Mouse (Mus musculus): ENCODE measurements around the gene Dars2. TPM values are rescaled to one million over a fixed set of nuclear protein-coding genes. Genes with fewer than 3 reads are reported as not detected.

Gene Dars2
- polyA plus RNA-seq, 1 experiment from 2014 or later, result 30.8 TPM

DNA sequence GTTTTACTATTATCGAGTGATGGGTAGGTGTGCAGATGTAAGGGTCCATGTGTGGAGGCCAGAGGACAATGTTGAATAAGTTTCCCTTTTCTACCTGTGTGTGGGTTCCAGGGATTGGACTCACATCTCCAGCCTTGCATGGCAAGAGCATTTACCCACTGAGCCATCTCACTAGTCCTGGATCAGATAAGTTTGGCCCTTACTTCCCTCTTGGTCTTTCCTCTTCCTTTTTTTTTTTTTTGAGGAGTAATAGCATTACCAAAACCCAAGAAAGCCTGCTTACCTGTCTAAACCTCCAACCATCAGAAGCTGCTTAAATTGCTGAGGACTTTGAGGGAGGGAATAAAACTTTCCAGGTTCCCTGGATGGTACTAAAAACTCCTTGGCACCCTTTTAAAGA is 13.3 kb downstream of the Dars2 start:
- Histone ChIP-seq H3K9ac (ENCODE audit: low read length) (no peak overlapping the region), H3K27ac (ENCODE audit: low read length) (no peak overlapping the region), H3K4me3 (ENCODE audit: low read length) (no peak overlapping the region), H3K27me3 (ENCODE audit: control insufficient read depth, insufficient read depth, low read depth, low read length) (no peaks in the 10 kb centered on the region), H3K36me3 (ENCODE audit: control insufficient read depth, insufficient read depth, low read length) (peaks cover 9% of the 10 kb centered on the region), H3K9me3 (ENCODE audit: control insufficient read depth, low read length) (no peaks in the 10 kb centered on the region), H3K4me2 (ENCODE audit: low read depth, low read length) (no peak overlapping the region), H3K4me1 (replicated peaks; ENCODE audit: control insufficient read depth, insufficient read depth, low read length) (no peaks in the 10 kb centered on the region)
- 91% methylated on average over 1 of the region's 1 CpGs for WGBS
- ATAC-seq (ENCODE audit: low read depth), result no peak

DNA sequence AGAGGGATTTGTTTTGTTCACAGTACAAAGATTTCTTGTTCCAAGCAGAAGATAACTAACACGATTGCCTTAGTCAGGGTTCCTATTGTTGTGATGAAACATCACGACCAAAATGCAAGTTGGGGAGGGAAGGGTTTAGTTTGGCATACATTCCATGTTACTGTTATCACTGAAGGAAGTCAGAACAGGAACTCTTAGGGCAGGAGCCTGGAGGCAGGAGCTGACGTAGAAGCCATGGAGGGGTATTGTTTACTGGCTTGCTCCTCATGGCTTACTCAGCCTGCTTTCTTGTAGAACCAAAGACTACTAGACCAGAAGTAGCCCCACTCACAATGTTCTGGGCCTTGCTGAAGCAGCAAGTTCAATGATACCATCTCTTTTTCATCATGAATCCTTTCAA is 23.5 kb downstream of the Dars2 start:
- Histone ChIP-seq H3K4me1 (replicated peaks; ENCODE audit: control insufficient read depth, insufficient read depth, low read length) (no peaks in the 10 kb centered on the region), H3K4me2 (ENCODE audit: low read depth, low read length) (no peak overlapping the region), H3K4me3 (ENCODE audit: low read length) (no peak overlapping the region), H3K27ac (ENCODE audit: low read length) (no peak overlapping the region), H3K9me3 (ENCODE audit: control insufficient read depth, low read length) (no peaks in the 10 kb centered on the region), H3K36me3 (ENCODE audit: control insufficient read depth, insufficient read depth, low read length) (peaks cover 6% of the 10 kb centered on the region; the same call in 1 of the 2 replicates), H3K27me3 (ENCODE audit: control insufficient read depth, insufficient read depth, low read depth, low read length) (no peaks in the 10 kb centered on the region), H3K9ac (ENCODE audit: low read length) (no peak overlapping the region)
- ATAC-seq (ENCODE audit: low read depth), result no peak
- 81% methylated on average over 3 of the region's 3 CpGs for WGBS

DNA sequence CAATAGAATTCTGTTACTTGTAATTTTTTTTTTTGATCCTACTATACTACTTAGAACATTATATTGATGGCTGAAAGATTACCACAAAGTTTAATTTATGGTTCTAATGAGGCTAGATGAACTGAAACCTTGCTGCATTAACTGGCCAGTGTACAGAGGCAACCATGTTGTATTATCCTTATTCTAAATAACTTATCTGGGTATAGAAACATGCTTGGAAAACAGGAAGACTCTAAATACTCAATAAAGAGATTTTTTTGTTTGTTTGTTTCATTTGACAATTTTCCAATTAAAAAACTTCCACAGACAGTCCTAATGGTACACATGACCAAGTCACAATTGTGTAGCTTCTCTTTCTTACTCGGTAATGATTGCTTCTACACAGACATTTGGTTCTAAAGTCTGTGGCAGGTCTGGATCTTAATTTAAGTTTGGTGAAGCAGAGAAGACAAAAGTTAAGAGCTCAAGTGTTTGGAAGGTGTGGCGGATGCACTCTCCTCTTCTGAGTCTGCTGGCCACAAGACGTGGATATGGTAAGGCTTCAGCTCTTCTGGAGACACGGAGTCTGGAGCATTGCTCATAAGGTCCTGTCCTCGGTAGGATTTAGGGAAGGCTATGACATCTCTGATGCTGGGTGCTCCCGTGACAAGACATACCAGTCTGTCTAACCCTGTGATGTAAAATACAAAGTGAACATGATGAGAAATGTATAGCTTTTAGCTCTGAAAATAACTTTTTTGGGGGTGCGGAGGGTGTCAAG is 29.0 kb downstream of the Dars2 start:
- H3K4me2 ChIP-seq (ENCODE audit: low read depth, low read length), result no peak overlapping the region
- no peaks in the 10 kb centered on the region for H3K9me3 ChIP-seq (ENCODE audit: control insufficient read depth, low read length)
- H3K36me3 ChIP-seq (ENCODE audit: control insufficient read depth, insufficient read depth, low read length), result peaks cover 29% of the 10 kb centered on the region
- H3K4me3 ChIP-seq (ENCODE audit: low read length), result no peak overlapping the region
- 80% methylated on average over 7 of the region's 7 CpGs for WGBS
- H3K9ac ChIP-seq (ENCODE audit: low read length), result no peak overlapping the region
- peaks cover 11% of the 10 kb centered on the region for H3K4me1 ChIP-seq (replicated peaks; ENCODE audit: control insufficient read depth, insufficient read depth, low read length)
- no peak for ATAC-seq (ENCODE audit: low read depth)
- no peak overlapping the region; the same call in 1 of the 2 replicates for H3K27ac ChIP-seq (ENCODE audit: low read length)
- no peaks in the 10 kb centered on the region for H3K27me3 ChIP-seq (ENCODE audit: control insufficient read depth, insufficient read depth, low read depth, low read length)

DNA sequence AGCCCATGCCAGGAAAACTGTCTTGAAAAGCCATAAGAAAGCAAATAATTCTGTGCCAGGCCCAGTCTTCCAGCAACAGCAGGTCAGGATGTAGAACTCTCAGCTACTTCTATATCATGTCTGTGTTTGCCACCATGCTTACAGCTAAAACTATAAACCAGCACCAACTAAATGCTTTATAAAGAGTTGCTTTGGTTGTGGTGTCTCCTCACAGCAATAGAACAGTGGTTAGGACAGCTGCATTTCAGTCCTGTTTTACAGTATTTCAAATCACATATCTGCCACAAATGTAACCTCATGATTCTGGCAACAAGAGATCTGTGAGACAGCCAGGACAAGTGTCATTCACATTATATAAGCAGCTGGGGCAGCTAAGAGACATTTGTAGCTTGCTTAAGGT is 29.6 kb downstream of the Dars2 start:
- no peak overlapping the region for H3K4me2 ChIP-seq (ENCODE audit: low read depth, low read length)
- no peak for ATAC-seq (ENCODE audit: low read depth)
- H3K9ac ChIP-seq (ENCODE audit: low read length), result no peak overlapping the region
- H3K27me3 ChIP-seq (ENCODE audit: control insufficient read depth, insufficient read depth, low read depth, low read length), result no peaks in the 10 kb centered on the region
- H3K4me3 ChIP-seq (ENCODE audit: low read length), result no peak overlapping the region
- peaks cover 11% of the 10 kb centered on the region for H3K4me1 ChIP-seq (replicated peaks; ENCODE audit: control insufficient read depth, insufficient read depth, low read length)
- peaks cover 31% of the 10 kb centered on the region for H3K36me3 ChIP-seq (ENCODE audit: control insufficient read depth, insufficient read depth, low read length)
- peak overlapping the region; percentile 16; the same call in 1 of the 2 replicates for H3K27ac ChIP-seq (ENCODE audit: low read length)
- no peaks in the 10 kb centered on the region for H3K9me3 ChIP-seq (ENCODE audit: control insufficient read depth, low read length)

DNA sequence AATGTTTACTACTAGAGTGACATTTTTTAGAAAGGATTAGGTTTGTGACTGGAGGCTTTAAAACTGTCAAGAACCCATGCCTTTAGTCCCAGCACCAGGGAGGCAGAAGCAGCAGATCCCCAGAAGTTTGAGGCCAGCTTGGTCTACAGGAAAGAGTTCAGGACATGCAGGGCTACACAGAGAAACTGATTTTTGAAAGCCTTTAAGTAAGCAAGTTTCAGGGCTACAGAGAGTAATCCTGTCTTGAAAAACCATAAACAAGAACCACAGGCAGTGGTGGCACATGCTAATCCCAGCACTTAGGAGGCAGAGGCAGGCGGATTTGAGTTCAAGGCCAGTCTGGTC is 30.1 kb downstream of the Dars2 start:
- ATAC-seq (ENCODE audit: low read depth), result no peak
- H3K9ac ChIP-seq (ENCODE audit: low read length), result no peak overlapping the region
- H3K4me1 ChIP-seq (replicated peaks; ENCODE audit: control insufficient read depth, insufficient read depth, low read length), result peaks cover 11% of the 10 kb centered on the region
- no peaks in the 10 kb centered on the region for H3K27me3 ChIP-seq (ENCODE audit: control insufficient read depth, insufficient read depth, low read depth, low read length)
- no peak overlapping the region for H3K4me3 ChIP-seq (ENCODE audit: low read length)
- WGBS, result 45% methylated on average over 1 of the region's 1 CpGs
- no peak overlapping the region for H3K4me2 ChIP-seq (ENCODE audit: low read depth, low read length)
- H3K9me3 ChIP-seq (ENCODE audit: control insufficient read depth, low read length), result no peaks in the 10 kb centered on the region
- H3K27ac ChIP-seq (ENCODE audit: low read length), result peak overlapping the region; percentile 16
- peaks cover 31% of the 10 kb centered on the region for H3K36me3 ChIP-seq (ENCODE audit: control insufficient read depth, insufficient read depth, low read length)

DNA sequence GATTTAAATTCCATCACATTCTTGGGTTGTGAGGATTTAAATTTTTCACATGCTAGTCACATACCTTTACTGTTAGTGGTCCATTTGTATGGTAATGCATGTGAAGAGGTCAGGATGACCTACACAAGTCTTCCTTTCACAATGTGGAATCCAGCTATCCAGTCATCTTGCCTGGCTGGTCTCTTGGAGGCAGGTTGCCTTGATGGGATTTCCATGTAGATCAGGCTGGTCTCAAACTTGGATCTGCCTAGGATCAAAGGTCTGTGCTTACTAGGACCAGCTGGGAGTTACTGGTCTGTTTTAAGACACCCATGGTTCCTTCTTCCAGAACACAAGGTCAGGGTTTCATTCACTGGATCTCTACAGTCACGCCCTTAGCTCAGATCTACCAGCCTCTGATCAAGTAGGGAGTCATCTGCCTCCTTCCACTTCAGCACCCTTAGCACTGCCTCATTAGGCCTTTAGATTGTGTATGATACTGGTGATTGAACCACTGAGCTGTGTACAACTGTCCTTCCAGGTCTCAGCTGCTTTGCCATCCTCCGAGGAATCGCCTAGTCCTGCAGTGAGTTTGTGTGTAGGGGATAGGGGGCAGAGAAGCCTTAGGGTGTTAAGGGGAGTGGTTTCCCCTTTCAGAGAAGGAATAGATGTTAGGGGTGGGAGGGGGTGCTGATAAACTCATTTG is 30.6 kb downstream of the Dars2 start:
- Histone ChIP-seq H3K9me3 (ENCODE audit: control insufficient read depth, low read length) (no peaks in the 10 kb centered on the region), H3K4me2 (ENCODE audit: low read depth, low read length) (no peak overlapping the region), H3K36me3 (ENCODE audit: control insufficient read depth, insufficient read depth, low read length) (peaks cover 28% of the 10 kb centered on the region), H3K4me1 (replicated peaks; ENCODE audit: control insufficient read depth, insufficient read depth, low read length) (peaks cover 11% of the 10 kb centered on the region), H3K27me3 (ENCODE audit: control insufficient read depth, insufficient read depth, low read depth, low read length) (no peaks in the 10 kb centered on the region), H3K27ac (ENCODE audit: low read length) (peak overlapping the region; percentile 63), H3K9ac (ENCODE audit: low read length) (no peak overlapping the region), H3K4me3 (ENCODE audit: low read length) (no peak overlapping the region)
- peak; percentile 8 for ATAC-seq (ENCODE audit: low read depth)
- 13% methylated on average over 3 of the region's 3 CpGs for WGBS

DNA sequence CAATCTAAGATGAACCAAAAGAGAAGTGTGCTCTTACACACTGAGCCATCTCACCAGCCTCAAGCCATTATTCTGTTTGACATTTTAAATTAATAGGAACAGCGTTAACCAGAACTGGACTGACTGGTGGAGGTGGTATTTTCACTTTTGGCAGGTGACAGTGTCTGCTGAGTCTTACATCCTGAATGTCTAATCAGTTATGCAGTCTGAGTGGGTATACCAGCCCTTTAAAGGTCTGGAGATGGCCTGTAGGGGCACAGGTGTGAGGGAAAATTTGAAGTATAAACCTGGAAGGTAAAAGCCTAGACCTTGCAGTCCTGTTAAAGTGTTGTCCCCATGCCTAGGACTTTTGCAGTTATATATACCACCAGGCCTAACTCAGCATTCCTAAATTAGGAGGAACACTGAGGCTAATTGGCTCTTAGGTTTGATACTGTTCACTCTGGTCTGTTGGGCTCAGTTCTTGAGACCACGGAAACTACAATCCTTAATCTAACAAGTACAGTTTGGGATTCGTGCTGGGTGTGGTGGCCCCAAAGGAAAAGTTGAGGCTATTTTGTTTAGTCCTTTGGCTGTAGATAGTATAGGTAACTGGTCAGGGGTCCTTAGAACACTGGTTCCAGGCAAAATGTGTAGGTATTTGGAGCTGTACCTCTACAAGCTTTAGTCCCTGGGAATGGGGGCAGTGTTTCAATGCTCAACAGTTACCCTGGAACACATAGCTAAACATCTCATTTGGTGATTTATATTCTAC is 31.3 kb downstream of the Dars2 start:
- H3K36me3 ChIP-seq (ENCODE audit: control insufficient read depth, insufficient read depth, low read length), result peaks cover 26% of the 10 kb centered on the region
- no peak for ATAC-seq (ENCODE audit: low read depth)
- H3K9ac ChIP-seq (ENCODE audit: low read length), result no peak overlapping the region
- peak overlapping the region; percentile 24; the same call in 1 of the 2 replicates for H3K27ac ChIP-seq (ENCODE audit: low read length)
- no peak overlapping the region for H3K4me3 ChIP-seq (ENCODE audit: low read length)
- peaks cover 11% of the 10 kb centered on the region for H3K4me1 ChIP-seq (replicated peaks; ENCODE audit: control insufficient read depth, insufficient read depth, low read length)
- no peaks in the 10 kb centered on the region for H3K27me3 ChIP-seq (ENCODE audit: control insufficient read depth, insufficient read depth, low read depth, low read length)
- 12% methylated on average over 3 of the region's 3 CpGs for WGBS
- H3K9me3 ChIP-seq (ENCODE audit: control insufficient read depth, low read length), result no peaks in the 10 kb centered on the region
- H3K4me2 ChIP-seq (ENCODE audit: low read depth, low read length), result no peak overlapping the region

DNA sequence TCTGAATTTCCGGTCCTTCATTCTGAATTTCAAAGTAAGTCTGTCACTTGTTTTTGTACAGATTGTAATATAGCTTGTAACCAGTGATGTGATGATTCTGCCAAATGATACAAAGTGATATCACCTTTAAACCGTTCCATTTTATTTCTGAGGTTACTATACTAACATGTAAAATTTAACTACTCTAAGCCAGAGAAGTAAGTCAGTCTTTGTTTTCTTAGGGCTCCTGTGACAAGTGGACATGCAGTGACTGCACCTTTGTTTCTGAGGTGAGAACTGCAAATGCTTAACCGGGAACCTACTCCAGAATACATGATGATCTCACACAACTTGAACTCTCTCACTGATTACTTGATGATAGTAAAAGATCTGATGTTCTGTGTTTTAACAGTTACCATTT is 32.5 kb downstream of the Dars2 start:
- peak overlapping the region; percentile 13; the same call in 1 of the 2 replicates for H3K27ac ChIP-seq (ENCODE audit: low read length)
- no peak for ATAC-seq (ENCODE audit: low read depth)
- H3K36me3 ChIP-seq (ENCODE audit: control insufficient read depth, insufficient read depth, low read length), result peaks cover 26% of the 10 kb centered on the region
- peak overlapping the region; percentile 31; the same call in 1 of the 2 replicates for H3K4me2 ChIP-seq (ENCODE audit: low read depth, low read length)
- peaks cover 15% of the 10 kb centered on the region for H3K4me1 ChIP-seq (replicated peaks; ENCODE audit: control insufficient read depth, insufficient read depth, low read length)
- no peaks in the 10 kb centered on the region for H3K27me3 ChIP-seq (ENCODE audit: control insufficient read depth, insufficient read depth, low read depth, low read length)
- H3K4me3 ChIP-seq (ENCODE audit: low read length), result peak overlapping the region; percentile 15; the same call in 1 of the 2 replicates
- H3K9ac ChIP-seq (ENCODE audit: low read length), result no peak overlapping the region
- WGBS, result 34% methylated on average over 3 of the region's 3 CpGs
- H3K9me3 ChIP-seq (ENCODE audit: control insufficient read depth, low read length), result no peaks in the 10 kb centered on the region

DNA sequence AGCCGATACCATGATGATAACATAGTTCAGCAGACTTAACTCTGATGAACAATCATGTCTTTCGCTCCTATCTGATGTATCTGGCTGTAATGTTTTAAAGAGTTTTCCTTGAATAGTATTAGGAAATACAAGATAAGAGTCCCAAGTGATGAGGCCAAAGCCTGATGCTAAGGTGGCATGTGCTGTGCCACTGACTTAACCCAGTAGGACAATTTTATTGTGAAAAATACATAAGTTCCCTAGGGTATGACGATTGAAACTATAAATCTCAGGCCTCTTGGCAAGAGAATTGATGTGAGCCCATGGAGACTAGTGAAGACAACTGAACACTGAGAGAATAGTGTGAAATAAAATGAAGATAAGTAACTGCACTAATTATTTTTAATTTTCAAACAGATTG is 32.9 kb downstream of the Dars2 start:
- H3K9me3 ChIP-seq (ENCODE audit: control insufficient read depth, low read length), result no peaks in the 10 kb centered on the region
- H3K36me3 ChIP-seq (ENCODE audit: control insufficient read depth, insufficient read depth, low read length), result peaks cover 26% of the 10 kb centered on the region
- ATAC-seq (ENCODE audit: low read depth), result no peak
- peak overlapping the region; percentile 47 for H3K4me2 ChIP-seq (ENCODE audit: low read depth, low read length)
- H3K9ac ChIP-seq (ENCODE audit: low read length), result peak overlapping the region; percentile 42
- no peaks in the 10 kb centered on the region for H3K27me3 ChIP-seq (ENCODE audit: control insufficient read depth, insufficient read depth, low read depth, low read length)
- 10% methylated on average over 3 of the region's 3 CpGs for WGBS
- H3K4me1 ChIP-seq (replicated peaks; ENCODE audit: control insufficient read depth, insufficient read depth, low read length), result peaks cover 15% of the 10 kb centered on the region
- peak overlapping the region; percentile 32 for H3K4me3 ChIP-seq (ENCODE audit: low read length)
- H3K27ac ChIP-seq (ENCODE audit: low read length), result no peak overlapping the region
